Mouse (Mus musculus) forelimb bud, embryonic 11.5 days (tissue): ENCODE data around the gene Oit1.

Source experiments
- DNase-seq: peaks from one replicate; pipeline ENCODE4 v3.0.0-alpha.2; 2012; ENCODE audit warnings: low read depth, low spot score

Gene Oit1

GRCm38 (mm10) chr14:8300281-8300680 lies 78.3 kb downstream of the Oit1 start:
- DNase-seq, result peak; percentile 61
